Mouse (Mus musculus) CH12.LX (cell line): ENCODE measurements around the gene Ebf1. TPM values are rescaled to one million over a fixed set of nuclear protein-coding genes. Genes with fewer than 3 reads are reported as not detected.

Source experiments
- DNase-seq: peaks from one replicate; pipeline ENCODE4 v3.0.0-alpha.2; 2013; ENCODE audit errors: extremely low read depth
- H3K27ac ChIP-seq: 2 replicates; pipeline ENCODE4 v1.5.1; 2012; ENCODE audit warnings: low read depth, mild to moderate bottlenecking, control low read depth, moderate library complexity; ENCODE audit not compliant: insufficient read depth
- H3K27me3 ChIP-seq: replicated peaks from 2 replicates; pipeline ENCODE3; 2012; ENCODE audit warnings: inconsistent platforms
- H3K36me3 ChIP-seq, 2 experiments: replicated peaks in 1 of 2; 2 replicates each; pipeline versions ENCODE3 to v1.6.1; 2012; ENCODE audit warnings: inconsistent platforms in 1 of 2, low read length in 1 of 2, mild to moderate bottlenecking in 1 of 2, mixed read lengths in 1 of 2, moderate library complexity in 1 of 2; ENCODE audit not compliant: control insufficient read depth in 1 of 2, insufficient read depth in 1 of 2
- H3K4me1 ChIP-seq, 2 experiments: 2 replicates each; pipeline ENCODE4 v1.6.1; 2012; ENCODE audit warnings: inconsistent platforms in 1 of 2, moderate library complexity in 1 of 2; ENCODE audit not compliant: insufficient read depth in 2 of 2, control insufficient read depth in 1 of 2
- H3K4me2 ChIP-seq: 2 replicates; pipeline ENCODE4 v1.6.1; 2012; ENCODE audit warnings: low read depth, mild to moderate bottlenecking, control low read depth; ENCODE audit not compliant: poor library complexity, insufficient read depth, severe bottlenecking
- H3K4me3 ChIP-seq, 3 experiments: fragments of 150-350 bp in 1 of 3; sonication (generic) in 1 of 3; replicated peaks in 1 of 3; 2 replicates each; pipeline versions ENCODE3 to v1.5.1; 2011 to 2012; ENCODE audit warnings: low read depth in 2 of 3, low read length in 2 of 3, mild to moderate bottlenecking in 2 of 3, moderate library complexity in 2 of 3, control low read depth in 1 of 3, improper control_type of control experiment in 1 of 3, inconsistent platforms in 1 of 3, mixed read lengths in 1 of 3; ENCODE audit not compliant: poor library complexity in 1 of 3
- H3K79me2 ChIP-seq: replicated peaks from 2 replicates; pipeline ENCODE4 v1.6.1; 2012; ENCODE audit warnings: mild to moderate bottlenecking, moderate library complexity; ENCODE audit not compliant: control insufficient read depth, poor library complexity, insufficient read depth, severe bottlenecking; ENCODE audit errors: extremely low read depth
- H3K9ac ChIP-seq: 2 replicates; pipeline ENCODE4 v1.6.1; 2012; ENCODE audit warnings: low read depth, mild to moderate bottlenecking, control low read depth, moderate library complexity; ENCODE audit not compliant: insufficient read depth
- H3K9me3 ChIP-seq: replicated peaks from 2 replicates; pipeline ENCODE3; 2012; ENCODE audit warnings: low read length, inconsistent platforms, mixed read lengths
- CTCF ChIP-seq, 2 experiments: IDR thresholded peaks in 1 of 2; conservative IDR thresholded peaks in 1 of 2; 2 replicates each; pipeline ENCODE4 v1.5.1; 2011 to 2012; ENCODE audit warnings: low read depth in 2 of 2, low read length in 2 of 2, improper control_type of control experiment in 1 of 2, inconsistent platforms in 1 of 2, mild to moderate bottlenecking in 1 of 2, moderate library complexity in 1 of 2
- E2F4 ChIP-seq: IDR thresholded peaks from 2 replicates; pipeline ENCODE4 v1.6.1; 2011; ENCODE audit warnings: low read depth, low read length, improper control_type of control experiment; ENCODE audit not compliant: insufficient replicate concordance
- ELF1 ChIP-seq: IDR thresholded peaks from 2 replicates; pipeline ENCODE4 v1.6.1; 2014; ENCODE audit warnings: low read depth, mild to moderate bottlenecking, inconsistent platforms, low read length, improper control_type of control experiment
- EP300 ChIP-seq: IDR thresholded peaks from 2 replicates; pipeline ENCODE4 v1.6.1; 2011; ENCODE audit warnings: low read length, improper control_type of control experiment
- GABPA ChIP-seq: IDR thresholded peaks from 2 replicates; pipeline ENCODE4 v1.6.1; 2012; ENCODE audit warnings: low read depth, low read length, improper control_type of control experiment, inconsistent platforms; ENCODE audit not compliant: insufficient replicate concordance
- IRF4 ChIP-seq: IDR thresholded peaks from 2 replicates; pipeline ENCODE4 v1.6.1; 2014; ENCODE audit warnings: low read depth, mild to moderate bottlenecking, inconsistent platforms, low read length, improper control_type of control experiment
- JUND ChIP-seq: conservative IDR thresholded peaks from 2 replicates; pipeline ENCODE4 v1.6.1; 2011; ENCODE audit warnings: low read depth, low read length, improper control_type of control experiment
- MAFK ChIP-seq: IDR thresholded peaks from 2 replicates; pipeline ENCODE4 v1.6.1; 2011; ENCODE audit warnings: low read length, improper control_type of control experiment; ENCODE audit not compliant: insufficient replicate concordance
- MAX ChIP-seq: IDR thresholded peaks from 2 replicates; pipeline ENCODE4 v1.6.1; 2011; ENCODE audit warnings: low read length, improper control_type of control experiment
- MAZ ChIP-seq: IDR thresholded peaks from 2 replicates; pipeline ENCODE4 v1.6.1; 2012; ENCODE audit warnings: low read depth, mild to moderate bottlenecking, inconsistent platforms, low read length, improper control_type of control experiment, moderate library complexity
- MXI1 ChIP-seq: IDR thresholded peaks from 2 replicates; pipeline ENCODE4 v1.6.1; 2011; ENCODE audit warnings: mild to moderate bottlenecking, low read depth, low read length, improper control_type of control experiment
- MYC ChIP-seq: IDR thresholded peaks from 2 replicates; pipeline ENCODE4 v1.6.1; 2011; ENCODE audit warnings: low read depth, mild to moderate bottlenecking, improper control_type of control experiment, low read length
- NRF1 ChIP-seq: IDR thresholded peaks from 2 replicates; pipeline ENCODE4 v1.6.1; 2014; ENCODE audit warnings: low read depth, mild to moderate bottlenecking, inconsistent platforms, low read length, improper control_type of control experiment, moderate library complexity
- RAD21 ChIP-seq: IDR thresholded peaks from 2 replicates; pipeline ENCODE4 v1.6.1; 2011; ENCODE audit warnings: low read depth, mild to moderate bottlenecking, low read length, improper control_type of control experiment, moderate library complexity
- RCOR1 ChIP-seq: conservative IDR thresholded peaks from 2 replicates; pipeline ENCODE4 v1.6.1; 2012; ENCODE audit warnings: low read depth, mild to moderate bottlenecking, inconsistent platforms, low read length, improper control_type of control experiment
- UBTF ChIP-seq: IDR thresholded peaks from 2 replicates; pipeline ENCODE4 v1.6.1; 2012; ENCODE audit warnings: low read depth, mild to moderate bottlenecking, inconsistent platforms, low read length, improper control_type of control experiment, moderate library complexity
- USF2 ChIP-seq: conservative IDR thresholded peaks from 2 replicates; pipeline ENCODE4 v1.6.1; 2011; ENCODE audit warnings: low read depth, low read length, improper control_type of control experiment
- ZKSCAN1 ChIP-seq: IDR thresholded peaks from 2 replicates; pipeline ENCODE4 v1.6.1; 2012; ENCODE audit warnings: low read depth, inconsistent platforms, low read length, improper control_type of control experiment, borderline replicate concordance
- ZMIZ1 ChIP-seq: IDR thresholded peaks from 2 replicates; pipeline ENCODE4 v1.6.1; 2012; ENCODE audit warnings: low read depth, mild to moderate bottlenecking, inconsistent platforms, low read length, improper control_type of control experiment
- ZNF384 ChIP-seq: IDR thresholded peaks from 2 replicates; pipeline ENCODE4 v1.6.1; 2012; ENCODE audit warnings: low read depth, low read length, improper control_type of control experiment, inconsistent platforms
- dilution Hi-C: fragments of 300-500 bp; cut with MboI; formaldehyde crosslinking; loops from 2 replicates; pipeline ENCODE4 v1.14.3; 2020; ENCODE audit warnings: low sequenced_read_pairs; ENCODE audit not compliant: extremely low pct_unique_long_range_greater_than_20kb, extremely low pct_ligation_motif_present
- in situ Hi-C: fragments of 300-500 bp; cut with MboI; formaldehyde crosslinking; loops from 3 replicates; pipeline ENCODE4 v1.14.3; 2019; ENCODE audit warnings: low sequenced_read_pairs, low pct_ligation_motif_present, low pct_unique_long_range_greater_than_20kb, mixed read lengths
- polyA plus RNA-seq: library from polyadenylated mRNA; unstranded; fragments of >175 nt; gene quantifications from 2 replicates; pipeline ENCODE4 v1.2.1, GENCODE M21; 2012; ENCODE audit warnings: low read depth; ENCODE audit not compliant: insufficient read length
- total RNA-seq, 2 experiments: library from RNA; depleted of rRNA; stranded (reverse); fragments of 300-350 nt in 1 of 2; fragments of >200 nt in 1 of 2; gene quantifications; 2 replicates each; pipeline ENCODE4 v1.2.3; 2012 to 2014

Ebf1 gene
- total and polyA plus RNA-seq, 3 experiments, result 37.8 to 60.7 (median 42.8) TPM

- H3K79me2 ChIP-seq, result no peaks in the 10 kb centered on the region
- dilution Hi-C loops (no loop called here), in situ Hi-C loops (no loop called here)
- no peak overlapping the region for H3K4me2 ChIP-seq
- H3K9ac ChIP-seq, result no peak overlapping the region
- peaks cover 5 to 17% of the 10 kb centered on the region in 2 experiments; a peak in 3 of 4 replicates for H3K4me1 ChIP-seq
- DNase-seq, result no peak
- no peak overlapping the region for H3K4me3 ChIP-seq
- H3K27me3 ChIP-seq, result no peaks in the 10 kb centered on the region
- no peak overlapping the region for H3K27ac ChIP-seq
- TF ChIP-seq UBTF (no peak), RAD21 (no peak), ELF1 (no peak), MAZ (no peak), MYC (no peak), USF2 (no peak), ZKSCAN1 (no peak), RCOR1 (no peak), MAFK (no peak), E2F4 (no peak), NRF1 (no peak), MXI1 (no peak), GABPA (no peak)
- H3K9me3 ChIP-seq, result no peaks in the 10 kb centered on the region
- H3K36me3 ChIP-seq, result peaks cover 7 to 62% of the 10 kb centered on the region in 2 experiments
These were observed 326.7 kb downstream of the Ebf1 start for GRCm38 (mm10) chr11:44943781-44944180.

GRCm38 (mm10) chr11:44944401-44944800 is 327.3 kb downstream of the Ebf1 start:
- Histone ChIP-seq H3K4me2 (no peak overlapping the region), H3K4me3 (no peak overlapping the region), H3K79me2 (no peaks in the 10 kb centered on the region), H3K36me3 (peaks cover 7 to 61% of the 10 kb centered on the region in 2 experiments), H3K9me3 (no peaks in the 10 kb centered on the region), H3K27ac (no peak overlapping the region), H3K4me1 (peaks cover 5 to 18% of the 10 kb centered on the region in 2 experiments; a peak in 3 of 4 replicates), H3K27me3 (no peaks in the 10 kb centered on the region), H3K9ac (no peak overlapping the region)
- DNase-seq, result no peak
- TF ChIP-seq CTCF (conservative IDR thresholded peaks at IDR 0.05 in 1 of 2, IDR thresholded peaks at IDR 0.05 in 1 of 2; ENCODE audit: low read depth in 2 of 2, low read length in 2 of 2), result no peak
- in situ Hi-C loops (no loop called here), dilution Hi-C loops (no loop called here)

GRCm38 (mm10) chr11:44946618-44947017 is 329.5 kb downstream of the Ebf1 start:
- no peaks in the 10 kb centered on the region for H3K9me3 ChIP-seq

More at GRCm38 (mm10) chr11:44946618-44947017, 329.5 kb downstream of the Ebf1 start:
- no peak for DNase-seq
- in situ Hi-C loops, result no loop called here
- Histone ChIP-seq H3K4me1 (peaks cover 13 to 39% of the 10 kb centered on the region in 2 experiments), H3K4me2 (no peak overlapping the region), H3K4me3 (no peak overlapping the region), H3K36me3 (peaks cover 11 to 58% of the 10 kb centered on the region in 2 experiments)
- dilution Hi-C loops, result no loop called here
- TF ChIP-seq E2F4, result no peak
- no peak for TF ChIP-seq ZNF384
- TF ChIP-seq MYC, result no peak
- TF ChIP-seq ZMIZ1, result no peak
- no peak for TF ChIP-seq MAX
- TF ChIP-seq JUND, result no peak
- no peak for TF ChIP-seq EP300
- no peak for TF ChIP-seq IRF4
- no peak for TF ChIP-seq NRF1
- TF ChIP-seq, all 38 proteins: peak for 0
- H3K27ac ChIP-seq, result no peak overlapping the region
- no peak overlapping the region for H3K9ac ChIP-seq
- H3K79me2 ChIP-seq, result no peaks in the 10 kb centered on the region
- no peaks in the 10 kb centered on the region for H3K27me3 ChIP-seq
